Mouse (Mus musculus): Measurements from ENCODE around the gene Tex35. TPM values are rescaled to one million over a fixed set of nuclear protein-coding genes. Genes with fewer than 3 reads are reported as not detected.

The Tex35 gene
- polyA plus RNA-seq (2014; fragmentation: Nextera tagmentation; extraction: Ambion mirVana), result not detected in 2 replicates

GRCm38 (mm10) chr1:157108580-157108979 lies at the start of gene Tex35:
TSS of gene Tex35 (minus strand) at chr1:157108680.
- Histone ChIP-seq H3K4me3 (ENCODE audit: low read depth, low read length) (no peak within 1 kb of the TSS), H3K4me2 (ENCODE audit: low read depth, low read length, severe bottlenecking) (no peak within 1 kb of the TSS), H3K9me3 (ENCODE audit: control insufficient read depth, low read length) (no peaks in the 10 kb centered on the region), H3K27ac (ENCODE audit: low read depth, low read length) (no peak within 1 kb of the TSS), H3K4me1 (replicated peaks; ENCODE audit: control insufficient read depth, insufficient read depth, low read length) (no peaks in the 10 kb centered on the region), H3K27me3 (ENCODE audit: control insufficient read depth, insufficient read depth, low read length) (no peaks in the 10 kb centered on the region), H3K9ac (ENCODE audit: low read length) (no peak within 1 kb of the TSS), H3K36me3 (ENCODE audit: control insufficient read depth, insufficient read depth, low read length) (no peaks in the 10 kb centered on the region)
- no peak for DNase-seq (ENCODE audit: low spot score)
- WGBS, result 88% methylated on average over 4 of the region's 4 CpGs
- ATAC-seq (replicated peaks; ENCODE audit: low FRiP score), result no peak

- ATAC-seq (replicated peaks; ENCODE audit: low FRiP score) (no peak), DNase-seq (ENCODE audit: low spot score) (no peak)
- Histone ChIP-seq H3K9ac (ENCODE audit: low read length) (no peak overlapping the region), H3K27me3 (ENCODE audit: control insufficient read depth, insufficient read depth, low read length) (no peaks in the 10 kb centered on the region), H3K4me1 (replicated peaks; ENCODE audit: control insufficient read depth, insufficient read depth, low read length) (peaks cover 3% of the 10 kb centered on the region; the same call in 1 of the 2 replicates), H3K36me3 (ENCODE audit: control insufficient read depth, insufficient read depth, low read length) (no peaks in the 10 kb centered on the region; the same call in 1 of the 2 replicates), H3K27ac (ENCODE audit: low read depth, low read length) (no peak overlapping the region), H3K4me2 (ENCODE audit: low read depth, low read length, severe bottlenecking) (no peak overlapping the region), H3K9me3 (ENCODE audit: control insufficient read depth, low read length) (no peaks in the 10 kb centered on the region), H3K4me3 (ENCODE audit: low read depth, low read length) (no peak overlapping the region)
Measured at GRCm38 (mm10) chr1:157153781-157154180, 45.3 kb upstream of the Tex35 start.

GRCm38 (mm10) chr1:157150107-157150506 lies 41.6 kb upstream of the Tex35 start:
- 95% methylated on average over 1 of the region's 1 CpGs for whole genome bisulfite sequencing
- Histone ChIP-seq H3K9ac (ENCODE audit: low read length) (no peak overlapping the region), H3K36me3 (ENCODE audit: control insufficient read depth, insufficient read depth, low read length) (no peaks in the 10 kb centered on the region), H3K4me3 (ENCODE audit: low read depth, low read length) (no peak overlapping the region), H3K9me3 (ENCODE audit: control insufficient read depth, low read length) (no peaks in the 10 kb centered on the region), H3K27me3 (ENCODE audit: control insufficient read depth, insufficient read depth, low read length) (no peaks in the 10 kb centered on the region), H3K4me1 (replicated peaks; ENCODE audit: control insufficient read depth, insufficient read depth, low read length) (peaks cover 3% of the 10 kb centered on the region; the same call in 1 of the 2 replicates), H3K4me2 (ENCODE audit: low read depth, low read length, severe bottlenecking) (no peak overlapping the region), H3K27ac (ENCODE audit: low read depth, low read length) (no peak overlapping the region)
- no peak for DNase-seq (ENCODE audit: low spot score)
- no peak for ATAC-seq (replicated peaks; ENCODE audit: low FRiP score)

GRCm38 (mm10) chr1:157144621-157145020 lies 36.1 kb upstream of the Tex35 start:
- ATAC-seq (replicated peaks; ENCODE audit: low FRiP score) (no peak), DNase-seq (ENCODE audit: low spot score) (no peak)
- no peaks in the 10 kb centered on the region for H3K27me3 ChIP-seq (ENCODE audit: control insufficient read depth, insufficient read depth, low read length)
- no peak overlapping the region for H3K27ac ChIP-seq (ENCODE audit: low read depth, low read length)
- no peak overlapping the region for H3K4me2 ChIP-seq (ENCODE audit: low read depth, low read length, severe bottlenecking)
- no peak overlapping the region for H3K9ac ChIP-seq (ENCODE audit: low read length)
- 97% methylated on average over 3 of the region's 3 CpGs for WGBS
- no peaks in the 10 kb centered on the region for H3K9me3 ChIP-seq (ENCODE audit: control insufficient read depth, low read length)
- no peak overlapping the region for H3K4me3 ChIP-seq (ENCODE audit: low read depth, low read length)
- H3K36me3 ChIP-seq (ENCODE audit: control insufficient read depth, insufficient read depth, low read length), result no peaks in the 10 kb centered on the region
- no peaks in the 10 kb centered on the region for H3K4me1 ChIP-seq (replicated peaks; ENCODE audit: control insufficient read depth, insufficient read depth, low read length)

GRCm38 (mm10) chr1:157143326-157143932 lies 34.9 kb upstream of the Tex35 start:
- WGBS, result 70% methylated on average over 7 of the region's 7 CpGs
- H3K9me3 ChIP-seq (ENCODE audit: control insufficient read depth, low read length), result no peaks in the 10 kb centered on the region

GRCm38 (mm10) chr1:157141014-157141413 lies 32.5 kb upstream of the Tex35 start:
- no peak overlapping the region for H3K4me2 ChIP-seq (ENCODE audit: low read depth, low read length, severe bottlenecking)
- no peaks in the 10 kb centered on the region for H3K4me1 ChIP-seq (replicated peaks; ENCODE audit: control insufficient read depth, insufficient read depth, low read length)
- H3K27ac ChIP-seq (ENCODE audit: low read depth, low read length), result no peak overlapping the region
- no peak overlapping the region for H3K9ac ChIP-seq (ENCODE audit: low read length)
- no peaks in the 10 kb centered on the region for H3K27me3 ChIP-seq (ENCODE audit: control insufficient read depth, insufficient read depth, low read length)
- no peaks in the 10 kb centered on the region for H3K36me3 ChIP-seq (ENCODE audit: control insufficient read depth, insufficient read depth, low read length)
- H3K9me3 ChIP-seq (ENCODE audit: control insufficient read depth, low read length), result no peaks in the 10 kb centered on the region
- no peak for ATAC-seq (replicated peaks; ENCODE audit: low FRiP score)
- H3K4me3 ChIP-seq (ENCODE audit: low read depth, low read length), result no peak overlapping the region
- WGBS, result 89% methylated on average over 3 of the region's 3 CpGs
- no peak for DNase-seq (ENCODE audit: low spot score)

More at GRCm38 (mm10) chr1:157143326-157143932, 34.9 kb upstream of the Tex35 start:
- no peak overlapping the region for H3K4me3 ChIP-seq (ENCODE audit: low read depth, low read length)
- DNase-seq (ENCODE audit: low spot score) (no peak), ATAC-seq (replicated peaks; ENCODE audit: low FRiP score) (no peak)
- no peaks in the 10 kb centered on the region for H3K4me1 ChIP-seq (replicated peaks; ENCODE audit: control insufficient read depth, insufficient read depth, low read length)
- H3K9ac ChIP-seq (ENCODE audit: low read length), result no peak overlapping the region
- H3K36me3 ChIP-seq (ENCODE audit: control insufficient read depth, insufficient read depth, low read length), result no peaks in the 10 kb centered on the region
- H3K4me2 ChIP-seq (ENCODE audit: low read depth, low read length, severe bottlenecking), result no peak overlapping the region
- H3K27me3 ChIP-seq (ENCODE audit: control insufficient read depth, insufficient read depth, low read length), result no peaks in the 10 kb centered on the region
- H3K27ac ChIP-seq (ENCODE audit: low read depth, low read length), result no peak overlapping the region

- no peaks in the 10 kb centered on the region for H3K27me3 ChIP-seq (ENCODE audit: control insufficient read depth, insufficient read depth, low read length)
- ATAC-seq (replicated peaks; ENCODE audit: low FRiP score), result no peak
- no peak for DNase-seq (ENCODE audit: low spot score)
- H3K4me1 ChIP-seq (replicated peaks; ENCODE audit: control insufficient read depth, insufficient read depth, low read length), result no peaks in the 10 kb centered on the region
- H3K9me3 ChIP-seq (ENCODE audit: control insufficient read depth, low read length), result no peaks in the 10 kb centered on the region
- H3K36me3 ChIP-seq (ENCODE audit: control insufficient read depth, insufficient read depth, low read length), result no peaks in the 10 kb centered on the region
- no peak overlapping the region for H3K4me3 ChIP-seq (ENCODE audit: low read depth, low read length)
- H3K4me2 ChIP-seq (ENCODE audit: low read depth, low read length, severe bottlenecking), result no peak overlapping the region
- no peak overlapping the region for H3K27ac ChIP-seq (ENCODE audit: low read depth, low read length)
- no peak overlapping the region for H3K9ac ChIP-seq (ENCODE audit: low read length)
- WGBS, result 88% methylated on average over 1 of the region's 1 CpGs
Measured at GRCm38 (mm10) chr1:157137854-157138241, 29.4 kb upstream of the Tex35 start.

GRCm38 (mm10) chr1:157137132-157137853 lies 28.8 kb upstream of the Tex35 start:
- H3K4me1 ChIP-seq (replicated peaks; ENCODE audit: control insufficient read depth, insufficient read depth, low read length), result no peaks in the 10 kb centered on the region
- no peak overlapping the region for H3K4me2 ChIP-seq (ENCODE audit: low read depth, low read length, severe bottlenecking)
- 87% methylated on average over 9 of the region's 9 CpGs for WGBS
- no peak overlapping the region for H3K27ac ChIP-seq (ENCODE audit: low read depth, low read length)
- H3K9me3 ChIP-seq (ENCODE audit: control insufficient read depth, low read length), result no peaks in the 10 kb centered on the region
- no peaks in the 10 kb centered on the region for H3K36me3 ChIP-seq (ENCODE audit: control insufficient read depth, insufficient read depth, low read length)
- ATAC-seq (replicated peaks; ENCODE audit: low FRiP score), result no peak
- no peak overlapping the region for H3K4me3 ChIP-seq (ENCODE audit: low read depth, low read length)
- H3K27me3 ChIP-seq (ENCODE audit: control insufficient read depth, insufficient read depth, low read length), result no peaks in the 10 kb centered on the region
- no peak for DNase-seq (ENCODE audit: low spot score)
- no peak overlapping the region for H3K9ac ChIP-seq (ENCODE audit: low read length)

- no peak overlapping the region for H3K27ac ChIP-seq (ENCODE audit: low read depth, low read length)
- H3K27me3 ChIP-seq (ENCODE audit: control insufficient read depth, insufficient read depth, low read length), result no peaks in the 10 kb centered on the region
- no peak overlapping the region for H3K4me3 ChIP-seq (ENCODE audit: low read depth, low read length)
- H3K4me2 ChIP-seq (ENCODE audit: low read depth, low read length, severe bottlenecking), result no peak overlapping the region
- DNase-seq (ENCODE audit: low spot score), result no peak
- no peak overlapping the region for H3K9ac ChIP-seq (ENCODE audit: low read length)
- 93% methylated on average over 2 of the region's 2 CpGs for WGBS
- no peaks in the 10 kb centered on the region for H3K4me1 ChIP-seq (replicated peaks; ENCODE audit: control insufficient read depth, insufficient read depth, low read length)
- H3K9me3 ChIP-seq (ENCODE audit: control insufficient read depth, low read length), result no peaks in the 10 kb centered on the region
- no peak for ATAC-seq (replicated peaks; ENCODE audit: low FRiP score)
- no peaks in the 10 kb centered on the region for H3K36me3 ChIP-seq (ENCODE audit: control insufficient read depth, insufficient read depth, low read length)
Measured at GRCm38 (mm10) chr1:157128219-157128618, 19.7 kb upstream of the Tex35 start.

Data from forebrain, embryonic 11.5 days (tissue).